Mouse (Mus musculus): ENCODE measurements around the gene Trem2. TPM values are rescaled to one million over a fixed set of nuclear protein-coding genes. Genes with fewer than 3 reads are reported as not detected.

The Trem2 gene
- polyA plus RNA-seq, 1 experiment from 2014 or later, result 2.4 TPM

DNA sequence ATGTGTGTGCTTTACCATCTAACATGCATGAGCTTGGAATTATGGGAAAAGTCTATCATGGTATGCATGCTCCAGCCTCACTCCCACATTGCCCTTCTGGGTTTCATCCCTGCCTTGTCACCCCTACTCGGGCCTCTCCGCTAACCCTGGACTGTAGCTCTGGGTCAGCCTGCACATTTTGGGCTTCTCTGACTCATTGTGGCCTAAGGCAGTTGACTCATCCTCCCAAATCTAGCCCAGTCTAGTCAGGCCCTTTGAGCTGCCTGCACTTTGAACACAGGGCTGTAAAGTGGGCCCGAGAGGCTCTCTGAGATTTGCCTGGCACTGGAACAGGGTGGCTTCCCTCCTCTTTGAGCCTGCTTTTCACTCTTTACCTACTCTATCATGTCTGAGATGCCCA, 9.6 kb downstream of the Trem2 start:
- no peak overlapping the region for H3K27ac ChIP-seq
- 81% methylated on average over 3 of the region's 3 CpGs for WGBS
- H3K4me1 ChIP-seq, result no peaks in the 10 kb centered on the region
- H3K9ac ChIP-seq, result no peak overlapping the region
- no peak overlapping the region for H3K4me3 ChIP-seq (replicated peaks)
- H3K27me3 ChIP-seq, result no peaks in the 10 kb centered on the region
- no peaks in the 10 kb centered on the region for H3K36me3 ChIP-seq
- no peak overlapping the region for H3K4me2 ChIP-seq
- ATAC-seq (replicated peaks; ENCODE audit: low FRiP score), result no peak
- H3K9me3 ChIP-seq (replicated peaks), result no peaks in the 10 kb centered on the region

- H3K4me1 ChIP-seq, result no peaks in the 10 kb centered on the region
- H3K27ac ChIP-seq, result no peak overlapping the region
- no peak overlapping the region for H3K9ac ChIP-seq
- H3K27me3 ChIP-seq, result no peaks in the 10 kb centered on the region
- H3K4me2 ChIP-seq, result no peak overlapping the region
- WGBS, result 58% methylated on average over 2 of the region's 2 CpGs
- H3K9me3 ChIP-seq (replicated peaks), result no peaks in the 10 kb centered on the region
- H3K4me3 ChIP-seq (replicated peaks), result no peak overlapping the region
- no peak for ATAC-seq (replicated peaks; ENCODE audit: low FRiP score)
- H3K36me3 ChIP-seq, result no peaks in the 10 kb centered on the region
Measured at GRCm38 (mm10) chr17:48357892-48358291, 11.7 kb downstream of the Trem2 start.

GRCm38 (mm10) chr17:48359616-48360015, 13.4 kb downstream of the Trem2 start, which contains the start of gene Treml1:
TSS of gene Treml1 (plus strand) at chr17:48359916.
- H3K4me2 ChIP-seq, result no peak within 1 kb of the TSS
- H3K9me3 ChIP-seq (replicated peaks), result no peaks in the 10 kb centered on the region
- no peaks in the 10 kb centered on the region for H3K27me3 ChIP-seq
- no peak for ATAC-seq (replicated peaks; ENCODE audit: low FRiP score)
- no peak within 1 kb of the TSS for H3K27ac ChIP-seq
- H3K36me3 ChIP-seq, result no peaks in the 10 kb centered on the region
- H3K9ac ChIP-seq, result no peak within 1 kb of the TSS
- H3K4me3 ChIP-seq (replicated peaks), result no peak within 1 kb of the TSS
- no peaks in the 10 kb centered on the region for H3K4me1 ChIP-seq
- WGBS, result 72% methylated on average over 7 of the region's 7 CpGs

- WGBS, result 85% methylated on average over 4 of the region's 4 CpGs
- ATAC-seq (replicated peaks; ENCODE audit: low FRiP score), result no peak
- no peak overlapping the region for H3K4me3 ChIP-seq (replicated peaks)
Measured at GRCm38 (mm10) chr17:48360462-48360861, 14.3 kb downstream of the Trem2 start.

GRCm38 (mm10) chr17:48362346-48362745, 16.1 kb downstream of the Trem2 start:
- ATAC-seq (replicated peaks; ENCODE audit: low FRiP score), result no peak
- H3K4me3 ChIP-seq (replicated peaks), result no peak overlapping the region
- 73% methylated on average over 3 of the region's 3 CpGs for WGBS
- no peaks in the 10 kb centered on the region for H3K36me3 ChIP-seq
- H3K4me2 ChIP-seq, result no peak overlapping the region
- no peak overlapping the region for H3K9ac ChIP-seq
- no peaks in the 10 kb centered on the region for H3K27me3 ChIP-seq
- H3K4me1 ChIP-seq, result no peaks in the 10 kb centered on the region
- H3K9me3 ChIP-seq (replicated peaks), result no peaks in the 10 kb centered on the region
- no peak overlapping the region for H3K27ac ChIP-seq

More at GRCm38 (mm10) chr17:48360462-48360861, 14.3 kb downstream of the Trem2 start:
- no peaks in the 10 kb centered on the region for H3K9me3 ChIP-seq (replicated peaks)
- H3K27ac ChIP-seq, result no peak overlapping the region
- H3K4me2 ChIP-seq, result no peak overlapping the region
- no peaks in the 10 kb centered on the region for H3K27me3 ChIP-seq
- no peak overlapping the region for H3K9ac ChIP-seq
- no peaks in the 10 kb centered on the region for H3K36me3 ChIP-seq
- no peaks in the 10 kb centered on the region for H3K4me1 ChIP-seq

DNA sequence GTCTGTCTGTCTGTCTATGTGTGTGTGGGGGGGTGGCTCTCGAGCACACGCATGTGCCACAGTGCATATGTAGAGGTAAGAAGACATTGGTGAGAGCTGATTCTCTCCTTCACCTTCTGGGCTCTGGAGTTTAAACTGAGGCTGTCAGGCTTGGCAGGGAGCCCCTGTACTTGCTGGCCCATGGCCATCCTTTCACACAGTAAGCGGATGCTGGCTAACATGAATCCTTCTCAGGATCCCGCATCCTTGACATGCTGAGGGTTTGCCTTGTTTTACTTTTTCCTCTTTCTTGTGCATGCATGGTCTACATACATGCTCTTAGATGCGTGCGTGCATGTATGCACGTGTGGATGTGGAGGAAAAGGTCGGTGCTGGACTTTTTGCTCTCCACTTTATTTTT, 16.8 kb downstream of the Trem2 start:
- H3K9ac ChIP-seq, result no peak overlapping the region
- no peaks in the 10 kb centered on the region for H3K36me3 ChIP-seq
- 77% methylated on average over 8 of the region's 8 CpGs for WGBS
- H3K4me3 ChIP-seq (replicated peaks), result no peak overlapping the region
- H3K9me3 ChIP-seq (replicated peaks), result no peaks in the 10 kb centered on the region
- no peaks in the 10 kb centered on the region for H3K27me3 ChIP-seq
- no peak overlapping the region for H3K27ac ChIP-seq
- ATAC-seq (replicated peaks; ENCODE audit: low FRiP score), result no peak
- no peak overlapping the region for H3K4me2 ChIP-seq
- no peaks in the 10 kb centered on the region for H3K4me1 ChIP-seq

GRCm38 (mm10) chr17:48363421-48363965, 17.3 kb downstream of the Trem2 start:
- Histone ChIP-seq H3K36me3 (no peaks in the 10 kb centered on the region), H3K4me1 (no peaks in the 10 kb centered on the region), H3K9ac (no peak overlapping the region), H3K4me2 (no peak overlapping the region), H3K27me3 (no peaks in the 10 kb centered on the region), H3K27ac (no peak overlapping the region), H3K4me3 (replicated peaks) (no peak overlapping the region), H3K9me3 (replicated peaks) (no peaks in the 10 kb centered on the region)
- no peak for ATAC-seq (replicated peaks; ENCODE audit: low FRiP score)
- 76% methylated on average over 6 of the region's 6 CpGs for WGBS

DNA sequence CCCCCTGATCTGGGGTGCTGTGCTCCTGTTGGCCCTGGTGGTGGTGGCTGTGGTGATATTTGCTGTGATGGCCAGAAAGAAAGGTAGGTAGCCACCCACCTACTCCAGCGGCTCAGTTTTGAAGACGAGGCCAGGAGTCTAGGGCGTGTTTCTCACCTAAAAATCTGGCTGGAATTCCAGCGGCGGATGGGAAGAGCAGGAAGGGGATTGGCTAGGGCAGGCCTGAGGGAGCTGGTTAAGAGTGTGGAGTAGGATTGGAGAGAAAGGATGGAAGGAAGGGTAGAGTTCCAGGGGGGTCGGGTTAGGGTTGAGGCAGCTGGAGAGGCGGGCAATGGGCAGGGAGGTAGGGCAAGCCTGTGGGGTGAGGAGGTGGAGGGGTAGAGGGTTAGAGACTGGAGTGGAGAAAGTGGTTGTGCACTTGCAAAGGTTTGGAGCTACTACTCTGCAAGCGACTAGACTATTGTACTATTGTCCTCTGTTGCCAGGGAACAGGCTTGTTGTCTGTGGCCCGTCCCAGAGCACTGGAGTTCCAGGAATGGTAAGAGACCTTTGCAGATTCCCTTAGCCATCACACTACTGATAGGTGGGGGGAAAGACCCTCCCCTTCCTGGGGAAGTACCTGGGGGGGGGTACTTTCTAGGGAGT, 19.4 kb downstream of the Trem2 start:
- 83% methylated on average over 9 of the region's 9 CpGs for WGBS
- no peaks in the 10 kb centered on the region for H3K27me3 ChIP-seq
- no peaks in the 10 kb centered on the region for H3K36me3 ChIP-seq
- no peak overlapping the region for H3K4me2 ChIP-seq
- H3K27ac ChIP-seq, result no peak overlapping the region
- no peak for ATAC-seq (replicated peaks; ENCODE audit: low FRiP score)
- no peaks in the 10 kb centered on the region for H3K4me1 ChIP-seq
- H3K9me3 ChIP-seq (replicated peaks), result no peaks in the 10 kb centered on the region
- no peak overlapping the region for H3K9ac ChIP-seq
- no peak overlapping the region for H3K4me3 ChIP-seq (replicated peaks)

DNA sequence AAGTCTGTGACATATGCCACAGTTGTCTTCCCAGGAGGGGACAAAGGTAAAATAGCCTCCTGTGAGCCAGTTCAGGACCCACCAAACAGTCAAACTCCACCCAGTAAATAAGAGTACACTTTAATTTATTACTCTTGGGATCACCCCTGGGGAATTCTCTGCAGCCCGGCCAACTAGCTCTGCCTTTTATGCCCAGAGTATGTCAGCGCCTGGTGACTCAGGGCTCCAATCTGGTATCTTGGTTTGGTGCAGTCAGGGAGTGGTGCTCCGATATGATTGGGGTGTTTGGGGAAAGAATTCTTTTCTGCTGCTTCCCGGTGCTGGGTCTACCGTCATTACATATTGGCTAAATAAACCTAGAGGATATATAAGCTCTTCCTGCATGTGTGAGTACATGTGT, 20.6 kb downstream of the Trem2 start:
- Histone ChIP-seq H3K4me1 (no peaks in the 10 kb centered on the region), H3K4me2 (no peak overlapping the region), H3K36me3 (no peaks in the 10 kb centered on the region), H3K27ac (no peak overlapping the region), H3K27me3 (no peaks in the 10 kb centered on the region), H3K9ac (no peak overlapping the region), H3K9me3 (replicated peaks) (no peaks in the 10 kb centered on the region), H3K4me3 (replicated peaks) (no peak overlapping the region)
- WGBS, result 80% methylated on average over 5 of the region's 5 CpGs
- no peak for ATAC-seq (replicated peaks; ENCODE audit: low FRiP score)

DNA sequence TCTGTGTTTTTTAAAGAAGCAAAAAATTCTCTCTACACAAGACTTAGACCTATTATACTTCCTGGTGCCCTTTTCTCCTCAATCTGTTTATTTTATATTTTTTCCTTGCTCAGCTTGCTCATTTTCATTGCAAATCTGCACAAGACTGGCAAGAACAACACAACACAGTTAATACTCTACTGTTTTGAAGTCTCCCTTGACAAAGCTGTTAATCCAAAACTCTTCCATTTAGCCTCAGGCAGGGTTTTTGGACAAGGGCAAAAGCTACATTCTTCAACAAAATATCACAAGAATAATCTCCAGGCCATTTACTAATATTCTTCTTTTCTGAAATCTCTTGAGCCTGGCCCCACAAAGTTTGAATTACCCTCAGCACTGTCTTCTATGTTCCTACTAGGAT, 25.4 kb downstream of the Trem2 start:
- Histone ChIP-seq H3K27me3 (no peaks in the 10 kb centered on the region), H3K4me2 (no peak overlapping the region), H3K9me3 (replicated peaks) (no peaks in the 10 kb centered on the region), H3K4me3 (replicated peaks) (no peak overlapping the region), H3K9ac (no peak overlapping the region), H3K27ac (no peak overlapping the region), H3K36me3 (no peaks in the 10 kb centered on the region), H3K4me1 (no peaks in the 10 kb centered on the region)
- no peak for ATAC-seq (replicated peaks; ENCODE audit: low FRiP score)

DNA sequence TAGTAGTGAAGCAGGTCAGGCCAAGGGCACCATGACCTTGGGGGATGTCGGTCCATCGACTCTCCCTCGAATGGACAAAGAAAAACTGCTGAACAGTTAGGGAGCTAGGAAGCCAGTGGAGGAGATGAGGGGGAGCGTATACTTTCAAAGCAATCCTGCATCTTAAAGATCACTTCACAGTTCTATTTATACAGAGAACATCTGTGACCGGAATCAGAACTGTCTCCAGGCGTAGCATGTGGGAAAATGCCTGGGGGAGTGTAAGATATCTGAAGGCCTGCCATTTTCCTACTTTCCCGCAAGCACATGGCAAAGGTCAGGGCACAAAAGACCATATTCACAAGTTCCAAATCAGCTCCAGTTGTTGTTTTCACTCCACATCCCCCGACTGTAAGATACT, 26.8 kb downstream of the Trem2 start:
- no peaks in the 10 kb centered on the region for H3K36me3 ChIP-seq
- no peak overlapping the region for H3K9ac ChIP-seq
- no peaks in the 10 kb centered on the region for H3K9me3 ChIP-seq (replicated peaks)
- H3K27me3 ChIP-seq, result no peaks in the 10 kb centered on the region
- 73% methylated on average over 8 of the region's 8 CpGs for WGBS
- no peak overlapping the region for H3K4me2 ChIP-seq
- H3K4me1 ChIP-seq, result no peaks in the 10 kb centered on the region
- no peak for ATAC-seq (replicated peaks; ENCODE audit: low FRiP score)
- no peak overlapping the region for H3K4me3 ChIP-seq (replicated peaks)
- H3K27ac ChIP-seq, result no peak overlapping the region

DNA sequence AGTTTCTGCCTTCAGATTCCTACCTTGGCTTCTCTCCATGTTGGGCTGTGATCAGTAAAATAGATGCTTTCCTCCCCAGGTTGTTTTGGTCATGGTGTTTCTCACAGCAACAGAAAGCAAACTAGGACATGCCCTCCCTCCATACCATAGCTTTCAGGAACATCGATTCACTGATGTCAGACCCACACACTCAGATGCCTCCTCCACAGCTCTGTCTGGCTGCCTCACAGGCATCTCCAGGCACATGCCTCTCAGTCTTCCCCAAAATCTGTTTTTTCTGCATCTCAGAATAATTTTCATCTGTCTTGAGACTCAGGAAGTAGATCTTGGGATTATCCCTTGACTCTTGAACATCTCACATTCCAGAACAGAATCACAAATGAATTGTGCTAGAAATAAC, 29.9 kb downstream of the Trem2 start:
- Histone ChIP-seq H3K4me2 (no peak overlapping the region), H3K9ac (no peak overlapping the region), H3K9me3 (replicated peaks) (no peaks in the 10 kb centered on the region), H3K27ac (no peak overlapping the region), H3K36me3 (no peaks in the 10 kb centered on the region), H3K27me3 (no peaks in the 10 kb centered on the region), H3K4me1 (no peaks in the 10 kb centered on the region), H3K4me3 (replicated peaks) (no peak overlapping the region)
- no peak for ATAC-seq (replicated peaks; ENCODE audit: low FRiP score)
- WGBS, result 80% methylated on average over 1 of the region's 1 CpGs

GRCm38 (mm10) chr17:48379050-48379449, 32.8 kb downstream of the Trem2 start:
- Histone ChIP-seq H3K27me3 (no peaks in the 10 kb centered on the region), H3K9me3 (replicated peaks) (no peaks in the 10 kb centered on the region), H3K4me1 (no peaks in the 10 kb centered on the region), H3K4me3 (replicated peaks) (no peak overlapping the region), H3K4me2 (no peak overlapping the region), H3K9ac (no peak overlapping the region), H3K27ac (no peak overlapping the region), H3K36me3 (no peaks in the 10 kb centered on the region)
- ATAC-seq (replicated peaks; ENCODE audit: low FRiP score), result no peak

Data from kidney, embryonic 15.5 days (tissue).